Mouse (Mus musculus): ENCODE results near the gene Eapp.
"Not testable (repeated sequence)": the region's sequence is repeated elsewhere in the genome, so short reads cannot be mapped to it uniquely, and the experiment has no call there.

Gene Eapp

GRCm38 (mm10) chr12:54683182-54683581, 12.5 kb downstream of the Eapp start:
- no peak for DNase-seq (ENCODE audit: low read depth)

- DNase-seq (ENCODE audit: low read depth): no peak
Measured at GRCm38 (mm10) chr12:54676709-54677108, 19.0 kb downstream of the Eapp start.

GRCm38 (mm10) chr12:54675396-54675795, 20.3 kb downstream of the Eapp start:
- no peak for DNase-seq (ENCODE audit: low read depth)

DNA sequence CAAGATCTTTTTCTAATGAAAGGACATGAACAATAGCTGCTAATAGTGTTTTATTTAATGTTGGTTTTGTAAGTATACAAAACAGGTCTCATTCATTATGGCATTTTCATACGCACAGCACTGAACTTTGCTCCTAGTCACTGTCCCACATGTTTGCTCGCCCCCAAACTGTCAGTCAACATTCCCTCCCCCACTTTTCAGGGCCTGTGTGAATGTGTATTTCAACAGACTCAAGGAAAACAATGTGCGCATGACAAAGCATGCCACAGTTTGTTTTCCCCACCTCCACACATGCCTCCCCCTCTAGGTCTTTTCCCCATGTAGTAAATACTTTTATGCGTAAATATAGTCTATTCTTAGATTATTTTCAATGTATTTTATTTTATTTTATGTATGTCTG, 24.4 kb downstream of the Eapp start:
- DNase-seq (ENCODE audit: low read depth): no peak

GRCm38 (mm10) chr12:54668141-54668540, 27.6 kb downstream of the Eapp start:
- no peak for DNase-seq (ENCODE audit: low read depth)

DNA sequence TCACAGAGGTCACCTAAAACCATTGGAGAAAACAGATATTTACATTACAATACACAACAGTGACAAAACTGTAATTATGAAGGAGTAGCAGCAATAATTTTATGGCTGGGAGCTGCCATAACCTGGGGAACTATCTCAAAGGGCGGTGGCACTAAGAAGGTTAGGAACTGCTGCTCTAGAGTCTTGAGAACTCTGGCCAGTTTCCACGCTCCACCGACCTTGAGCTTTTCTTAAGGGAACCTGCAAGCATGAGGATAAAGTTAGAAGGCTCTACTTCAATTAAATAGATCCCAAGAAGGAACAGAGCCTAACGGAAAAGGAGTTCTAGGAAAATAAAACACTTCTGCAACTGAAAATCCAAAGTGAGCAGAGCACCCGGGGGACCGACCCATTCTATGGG, 30.2 kb downstream of the Eapp start:
- no peak for DNase-seq (ENCODE audit: low read depth)

DNA sequence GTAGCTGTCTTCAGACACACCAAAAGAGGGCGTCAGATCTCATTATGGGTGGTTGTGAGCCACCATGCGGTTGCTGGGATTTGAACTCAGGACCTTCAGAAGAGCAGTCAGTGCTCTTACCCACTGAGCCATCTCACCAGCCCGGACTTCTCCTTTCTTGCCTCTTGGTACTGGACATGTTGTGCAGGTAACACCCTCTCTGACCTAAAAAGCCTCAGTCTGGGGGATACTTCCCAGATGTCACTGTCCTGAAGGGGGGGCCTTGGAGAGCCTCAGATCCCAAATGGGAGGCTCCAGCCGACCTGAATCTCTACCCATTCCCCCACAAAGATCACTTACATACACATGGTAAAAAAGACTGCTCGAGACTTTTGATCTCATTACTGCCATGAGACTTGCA, 34.2 kb downstream of the Eapp start:
- not testable (repeated sequence) for DNase-seq (ENCODE audit: low read depth)

- DNase-seq (ENCODE audit: low read depth): no peak
Measured at GRCm38 (mm10) chr12:54659901-54660300, 35.8 kb downstream of the Eapp start.

DNA sequence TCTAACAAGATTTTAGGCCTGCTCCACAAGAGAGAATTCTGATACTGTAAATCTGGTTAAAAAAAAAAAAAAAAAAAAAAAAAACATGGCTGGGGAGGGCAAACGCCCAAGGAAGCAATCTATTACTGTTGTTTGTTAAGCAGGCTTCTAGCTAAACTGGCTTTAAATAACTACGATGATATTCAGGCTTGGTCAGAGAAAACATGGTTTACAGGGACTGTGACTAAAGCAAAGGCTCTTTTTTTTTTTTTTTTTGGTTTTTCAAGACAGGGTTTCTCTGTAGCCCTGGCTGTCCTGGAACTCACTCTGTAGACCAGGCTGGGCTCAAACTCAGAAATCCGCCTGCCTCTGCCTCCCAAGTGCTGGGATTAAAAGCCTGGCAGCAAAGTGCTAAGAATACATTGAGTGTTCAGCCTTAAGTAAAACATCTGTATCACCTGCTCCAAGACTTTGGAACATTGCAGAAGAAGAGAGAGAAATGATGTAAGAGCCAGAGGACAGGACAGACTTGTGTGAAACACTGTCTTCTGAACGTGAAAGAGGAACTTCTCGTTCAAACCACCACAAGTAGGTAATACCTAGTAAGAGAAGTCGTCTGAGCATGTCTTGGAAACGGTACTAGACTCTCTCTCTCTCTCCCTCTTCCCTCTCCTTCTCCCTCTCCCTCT, 37.1 kb downstream of the Eapp start:
- no peak for DNase-seq (ENCODE audit: low read depth)

GRCm38 (mm10) chr12:54657951-54658350, 37.7 kb downstream of the Eapp start:
- no peak for DNase-seq (ENCODE audit: low read depth)

DNA sequence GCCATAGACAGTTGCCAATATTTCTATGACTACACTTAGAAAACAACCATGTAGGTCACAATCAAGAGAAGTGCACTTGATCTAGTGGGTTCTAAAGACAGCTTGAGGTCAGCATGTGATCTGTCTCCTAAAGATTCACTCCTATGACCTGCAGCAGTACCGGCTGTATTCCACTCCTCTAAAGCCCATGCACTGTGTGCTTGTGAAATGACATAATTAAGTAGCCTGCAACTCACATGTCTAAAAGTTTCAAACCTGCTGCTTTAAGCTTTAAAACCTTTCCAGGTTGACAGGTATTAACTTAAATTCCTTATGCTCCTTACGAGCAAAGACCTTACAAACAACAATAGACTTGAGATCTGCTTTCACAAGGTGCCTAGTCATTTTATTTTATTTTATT, 38.5 kb downstream of the Eapp start:
- DNase-seq (ENCODE audit: low read depth): no peak

DNA sequence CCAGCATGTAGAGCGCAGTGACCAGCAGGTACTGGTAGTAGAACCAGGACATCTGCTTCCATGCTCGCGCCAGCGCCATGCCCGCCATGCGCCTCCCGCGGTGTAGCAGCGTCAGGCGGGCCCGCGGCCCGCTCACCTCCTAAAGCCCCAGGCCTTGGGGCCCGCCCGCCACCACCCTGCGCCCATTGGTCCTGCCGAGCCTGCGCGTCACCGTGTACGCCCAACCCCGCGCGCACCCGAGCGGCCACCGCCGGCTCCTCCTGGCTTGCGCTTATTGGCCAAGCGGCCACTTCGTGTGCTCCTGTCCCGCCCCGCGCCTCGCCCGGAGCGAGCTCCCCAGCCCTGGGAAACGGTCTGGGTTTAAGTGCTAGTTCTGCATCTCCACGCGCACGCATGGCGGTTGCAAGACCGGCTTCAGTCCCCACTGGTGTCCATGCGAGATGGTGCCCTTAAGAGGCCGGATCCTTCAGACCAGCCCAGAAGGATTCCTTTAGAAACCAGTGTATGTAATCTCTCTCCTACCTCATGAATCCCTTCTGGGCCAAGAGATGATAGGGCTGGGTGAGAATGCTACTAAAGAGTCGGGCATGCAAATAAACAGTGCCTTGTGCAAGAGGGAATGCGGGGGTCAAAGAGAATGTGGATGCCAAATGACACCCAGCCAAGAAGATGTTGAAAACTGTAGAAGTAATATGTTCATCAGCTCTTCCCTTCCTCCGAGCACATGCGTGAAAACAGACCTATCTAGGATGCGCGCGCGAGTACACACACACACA, 39.1 kb downstream of the Eapp start, which contains the start of gene Sptssa:
Gene Sptssa (minus strand): TSS at position 178 of the 776 bp plus-strand sequence.
- peak; percentile 90 for DNase-seq (ENCODE audit: low read depth)

GRCm38 (mm10) chr12:54656039-54656395, 39.7 kb downstream of the Eapp start:
- DNase-seq (ENCODE audit: low read depth): no peak

DNA sequence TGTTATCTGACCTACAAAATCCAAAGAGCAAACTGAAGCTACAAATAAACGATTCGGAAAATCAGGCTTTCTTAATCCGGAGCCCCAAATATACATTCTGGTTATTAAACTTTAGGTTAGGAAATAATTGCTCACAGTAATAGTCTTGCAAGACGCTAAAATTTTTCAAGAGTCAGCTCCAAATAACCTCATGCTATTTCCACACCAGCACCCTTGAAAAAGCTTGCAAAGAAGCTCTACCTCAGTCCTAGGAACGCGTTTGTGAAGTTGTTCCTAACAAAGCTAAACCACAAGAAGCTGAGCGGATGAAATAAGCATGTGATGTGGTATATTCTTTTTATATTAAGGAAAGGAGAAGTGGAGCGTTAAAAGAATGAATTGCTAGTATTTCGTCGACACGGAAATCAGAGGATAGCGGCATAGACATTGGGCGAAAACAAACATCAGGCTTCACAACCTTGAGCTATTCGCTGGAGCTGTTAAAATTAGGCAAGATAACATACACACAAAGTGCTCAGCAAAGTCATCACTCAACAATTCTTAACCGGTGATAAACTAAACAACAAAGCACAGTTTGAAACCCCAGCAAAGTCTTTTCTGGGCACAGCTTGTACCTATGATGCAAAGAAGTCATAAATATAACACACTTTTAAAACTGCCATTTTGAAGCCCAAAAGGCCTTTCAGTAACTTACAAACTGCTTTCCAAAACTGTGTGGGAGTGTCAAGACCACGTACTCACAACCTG, 40.2 kb downstream of the Eapp start:
- DNase-seq (ENCODE audit: low read depth): peak; percentile 28

- DNase-seq (ENCODE audit: low read depth): no peak
Measured at GRCm38 (mm10) chr12:54654741-54655140, 41.0 kb downstream of the Eapp start.

GRCm38 (mm10) chr12:54654141-54654540, 41.6 kb downstream of the Eapp start:
- DNase-seq (ENCODE audit: low read depth): no peak

DNA sequence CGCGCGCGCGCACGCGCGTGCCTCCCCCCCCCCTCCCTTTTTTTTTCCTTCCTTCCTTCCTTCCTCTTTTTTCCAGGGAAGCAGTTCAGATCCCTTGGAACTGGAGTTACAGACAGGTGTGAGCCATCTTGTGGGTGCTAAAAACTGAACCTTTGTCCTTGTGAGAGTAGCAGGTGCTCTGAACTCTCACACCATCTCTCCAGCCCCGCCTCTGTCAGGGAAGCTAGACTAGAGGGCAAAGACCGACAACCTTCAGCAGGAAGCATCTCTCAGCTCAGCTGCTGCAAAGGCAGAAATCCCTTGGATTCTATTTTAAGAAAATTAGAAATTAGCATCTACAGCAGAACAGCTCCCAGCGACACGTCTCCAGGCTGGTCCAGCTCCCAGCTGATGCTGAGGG, 43.4 kb downstream of the Eapp start:
- DNase-seq (ENCODE audit: low read depth): no peak

GRCm38 (mm10) chr12:54651820-54652219, 43.9 kb downstream of the Eapp start:
- no peak for DNase-seq (ENCODE audit: low read depth)

GRCm38 (mm10) chr12:54651158-54651557, 44.5 kb downstream of the Eapp start:
- no peak for DNase-seq (ENCODE audit: low read depth)

- DNase-seq (ENCODE audit: low read depth): no peak
Measured at GRCm38 (mm10) chr12:54644947-54645346, 50.8 kb downstream of the Eapp start.

DNA sequence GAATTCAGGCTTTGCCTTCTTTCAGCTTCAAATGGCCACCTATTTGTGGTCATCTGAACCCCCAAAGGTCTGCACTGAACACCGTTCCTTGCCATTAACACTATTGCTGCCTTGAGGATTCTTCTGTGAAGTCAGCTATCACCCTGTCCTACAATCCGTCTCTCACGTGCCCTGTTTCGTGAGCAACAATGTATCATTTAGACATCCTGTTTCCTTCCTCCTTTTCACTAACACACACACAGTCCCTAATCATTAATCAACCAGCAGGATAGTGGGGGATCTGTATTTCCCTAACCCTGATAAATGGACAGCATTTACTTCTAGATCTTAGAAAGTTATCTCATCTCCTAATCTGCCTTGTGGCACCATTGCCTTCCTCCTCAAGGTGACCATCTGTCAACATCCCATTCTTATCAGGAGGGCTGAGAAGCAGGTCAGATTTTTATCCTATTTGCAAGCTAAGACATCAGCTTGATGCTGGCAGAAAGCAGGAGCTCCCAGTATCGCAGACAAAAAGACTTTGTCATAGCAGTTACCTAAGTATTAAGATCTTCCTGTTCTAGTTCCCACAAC, 52.3 kb downstream of the Eapp start:
- no peak for DNase-seq (ENCODE audit: low read depth)

DNA sequence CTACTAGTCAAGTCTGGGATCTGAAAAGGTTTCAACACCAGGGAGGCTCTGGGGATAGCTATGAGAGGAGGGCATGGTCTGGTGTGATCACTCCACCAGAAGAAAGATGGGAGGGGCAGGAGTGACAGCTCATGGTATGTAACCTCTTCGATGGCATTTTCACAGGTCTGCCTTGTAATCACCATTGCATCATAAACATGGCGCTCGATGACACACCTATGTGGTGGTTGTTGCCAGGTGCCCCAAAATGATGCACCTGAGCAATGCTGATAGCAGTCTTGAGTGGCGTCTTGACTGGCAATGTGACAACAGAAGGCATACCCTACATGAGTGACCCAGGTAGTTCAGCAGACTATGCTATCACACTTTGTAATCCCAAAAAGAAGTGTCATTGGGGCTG, 54.3 kb downstream of the Eapp start:
- no peak for DNase-seq (ENCODE audit: low read depth)

- DNase-seq (ENCODE audit: low read depth): no peak
Measured at GRCm38 (mm10) chr12:54640259-54640658, 55.4 kb downstream of the Eapp start.
